Mouse (Mus musculus): ENCODE measurements at regions not wholly inside any gene's neighbourhood (a gene's known extent, or its start where the extent isn't known, plus 50 kb on each side); places are given as distances from the start of the nearest gene placed in this dataset.

- Histone ChIP-seq H3K4me3 (replicated peaks) (no peak overlapping the region), H3K27me3 (no peaks in the 10 kb centered on the region), H3K9me3 (replicated peaks) (no peaks in the 10 kb centered on the region), H3K36me3 (no peaks in the 10 kb centered on the region), H3K27ac (no peak overlapping the region), H3K4me1 (replicated peaks) (no peaks in the 10 kb centered on the region), H3K4me2 (no peak overlapping the region), H3K9ac (no peak overlapping the region)
- ATAC-seq (ENCODE audit: low read depth) (no peak), DNase-seq (no peak)
- WGBS (ENCODE audit: insufficient replicate concordance) = 50% methylated on average over 3 of the region's 3 CpGs
These were observed 75.2 kb upstream of the Ndufb6 start for GRCm38 (mm10) chr4:40354456-40354855.

- no peak for ATAC-seq (ENCODE audit: low read depth)
These were observed 72.4 kb upstream of the Ndufb6 start for GRCm38 (mm10) chr4:40351648-40352047.

GRCm38 (mm10) chr4:40351090-40351489 lies 71.9 kb upstream of the Ndufb6 start:
- H3K27ac ChIP-seq = no peak overlapping the region
- no peak overlapping the region for H3K9ac ChIP-seq
- H3K27me3 ChIP-seq = no peaks in the 10 kb centered on the region
- no peak overlapping the region for H3K4me2 ChIP-seq
- H3K4me3 ChIP-seq (replicated peaks) = no peak overlapping the region
- 63% methylated on average over 4 of the region's 4 CpGs for WGBS (ENCODE audit: insufficient replicate concordance)
- ATAC-seq (ENCODE audit: low read depth) (no peak), DNase-seq (no peak)
- no peaks in the 10 kb centered on the region for H3K9me3 ChIP-seq (replicated peaks)
- no peaks in the 10 kb centered on the region for H3K36me3 ChIP-seq
- no peaks in the 10 kb centered on the region for H3K4me1 ChIP-seq (replicated peaks)

More at GRCm38 (mm10) chr4:40351648-40352047, 72.4 kb upstream of the Ndufb6 start:
- Histone ChIP-seq H3K9ac (no peak overlapping the region), H3K4me1 (replicated peaks) (no peaks in the 10 kb centered on the region), H3K9me3 (replicated peaks) (no peaks in the 10 kb centered on the region), H3K27ac (no peak overlapping the region), H3K4me2 (no peak overlapping the region), H3K4me3 (replicated peaks) (no peak overlapping the region), H3K36me3 (no peaks in the 10 kb centered on the region), H3K27me3 (no peaks in the 10 kb centered on the region)
- 61% methylated on average over 7 of the region's 7 CpGs for WGBS (ENCODE audit: insufficient replicate concordance)
- DNase-seq = no peak

GRCm38 (mm10) chr4:40345847-40346246 lies 66.6 kb upstream of the Ndufb6 start:
- Histone ChIP-seq H3K27me3 (no peaks in the 10 kb centered on the region), H3K4me3 (replicated peaks) (no peak overlapping the region), H3K27ac (no peak overlapping the region), H3K4me1 (replicated peaks) (no peaks in the 10 kb centered on the region), H3K36me3 (no peaks in the 10 kb centered on the region), H3K4me2 (no peak overlapping the region), H3K9me3 (replicated peaks) (no peaks in the 10 kb centered on the region), H3K9ac (no peak overlapping the region)
- no peak for ATAC-seq (ENCODE audit: low read depth)
- 53% methylated on average over 3 of the region's 3 CpGs for WGBS (ENCODE audit: insufficient replicate concordance)
- no peak for DNase-seq

- ATAC-seq (ENCODE audit: low read depth) = no peak
- Histone ChIP-seq H3K27me3 (no peaks in the 10 kb centered on the region), H3K27ac (no peak overlapping the region), H3K4me1 (replicated peaks) (no peaks in the 10 kb centered on the region), H3K9ac (no peak overlapping the region), H3K4me2 (no peak overlapping the region), H3K9me3 (replicated peaks) (no peaks in the 10 kb centered on the region), H3K4me3 (replicated peaks) (no peak overlapping the region), H3K36me3 (no peaks in the 10 kb centered on the region)
- WGBS (ENCODE audit: insufficient replicate concordance) = 58% methylated on average over 3 of the region's 3 CpGs
- no peak for DNase-seq
These were observed 63.0 kb upstream of the Ndufb6 start for GRCm38 (mm10) chr4:40342181-40342580.

- no peak overlapping the region for H3K4me3 ChIP-seq (replicated peaks)
- 0 out of 2 replicates have a peak, but pooled peaks cover under 1% of the 10 kb centered on the region for H3K4me1 ChIP-seq (replicated peaks)
- no peaks in the 10 kb centered on the region for H3K9me3 ChIP-seq (replicated peaks)
- H3K27ac ChIP-seq = no peak overlapping the region
- 39% methylated on average over 1 of the region's 1 CpGs for WGBS (ENCODE audit: insufficient replicate concordance)
- no peak overlapping the region for H3K4me2 ChIP-seq
- no peaks in the 10 kb centered on the region for H3K36me3 ChIP-seq
- DNase-seq (no peak), ATAC-seq (ENCODE audit: low read depth) (no peak)
- no peaks in the 10 kb centered on the region for H3K27me3 ChIP-seq
- no peak overlapping the region for H3K9ac ChIP-seq
These were observed 55.6 kb upstream of the Ndufb6 start for GRCm38 (mm10) chr4:40334841-40335240.

- Histone ChIP-seq H3K36me3 (no peaks in the 10 kb centered on the region), H3K4me3 (replicated peaks) (no peak overlapping the region), H3K27ac (no peak overlapping the region), H3K4me2 (no peak overlapping the region), H3K9me3 (replicated peaks) (no peaks in the 10 kb centered on the region), H3K4me1 (replicated peaks) (0 out of 2 replicates have a peak, but pooled peaks cover 7% of the 10 kb centered on the region), H3K9ac (no peak overlapping the region), H3K27me3 (no peaks in the 10 kb centered on the region)
- ATAC-seq (ENCODE audit: low read depth) (peak; percentile 41; the same call in 1 of the 2 replicates), DNase-seq (no peak)
- WGBS (ENCODE audit: insufficient replicate concordance) = 10% methylated on average over 5 of the region's 5 CpGs
These were observed 50.5 kb upstream of the Ndufb6 start for GRCm38 (mm10) chr4:40329737-40330136.
